Mouse (Mus musculus): Measurements from ENCODE around the gene E130114P18Rik.

DNA sequence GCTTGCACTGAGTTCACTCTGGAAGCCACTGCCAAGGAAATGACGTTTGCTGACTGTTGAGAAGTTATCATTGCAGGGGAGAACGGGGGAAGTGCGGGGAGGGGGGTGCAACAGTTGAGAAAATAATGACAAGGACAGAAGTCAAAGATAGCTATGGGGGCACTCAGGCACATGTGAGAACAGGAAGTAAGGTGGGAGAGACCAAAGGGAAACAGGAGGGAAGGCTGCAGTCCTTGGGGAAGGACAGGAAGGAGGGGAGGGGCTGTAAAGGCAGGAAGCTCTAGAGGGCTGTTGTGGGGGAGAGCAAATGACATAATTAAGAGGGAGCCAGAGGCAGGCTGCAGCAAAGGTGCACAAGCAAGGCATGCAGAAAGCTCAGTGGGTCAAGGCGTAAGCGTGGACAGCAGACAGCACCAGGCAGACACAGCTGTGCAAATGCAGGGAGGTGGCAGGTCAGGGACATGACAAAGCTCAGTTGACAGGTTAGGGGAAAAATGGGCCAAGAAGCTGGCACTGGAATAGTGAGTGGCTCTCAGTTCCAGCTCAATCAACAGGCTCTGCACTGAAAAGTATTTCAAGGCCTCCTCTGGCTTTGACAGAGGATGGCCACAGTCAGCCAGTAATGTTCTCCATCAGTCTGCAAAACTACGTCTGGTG is 103.9 kb downstream of the E130114P18Rik start:
- no peak for TF ChIP-seq MYOG (IDR thresholded peaks at IDR 0.05; ENCODE audit: control insufficient read depth, extremely low read depth, insufficient read length)
- TF ChIP-seq CTCF (IDR thresholded peaks at IDR 0.05; ENCODE audit: control insufficient read depth, insufficient read depth, insufficient read length) = no peak
- TF ChIP-seq MYOD1 (IDR thresholded peaks at IDR 0.05; ENCODE audit: control insufficient read depth, insufficient read length, low read depth) = no peak
- TF ChIP-seq USF1 (IDR thresholded peaks at IDR 0.05; ENCODE audit: low read depth) = no peak
- no peak for TF ChIP-seq MAX (IDR thresholded peaks at IDR 0.05)
- TF ChIP-seq CEBPB (IDR thresholded peaks at IDR 0.05; ENCODE audit: low read depth) = no peak

Measured in C2C12 (cell line).